Mouse (Mus musculus): ENCODE results near the gene Lamc3.

DNA sequence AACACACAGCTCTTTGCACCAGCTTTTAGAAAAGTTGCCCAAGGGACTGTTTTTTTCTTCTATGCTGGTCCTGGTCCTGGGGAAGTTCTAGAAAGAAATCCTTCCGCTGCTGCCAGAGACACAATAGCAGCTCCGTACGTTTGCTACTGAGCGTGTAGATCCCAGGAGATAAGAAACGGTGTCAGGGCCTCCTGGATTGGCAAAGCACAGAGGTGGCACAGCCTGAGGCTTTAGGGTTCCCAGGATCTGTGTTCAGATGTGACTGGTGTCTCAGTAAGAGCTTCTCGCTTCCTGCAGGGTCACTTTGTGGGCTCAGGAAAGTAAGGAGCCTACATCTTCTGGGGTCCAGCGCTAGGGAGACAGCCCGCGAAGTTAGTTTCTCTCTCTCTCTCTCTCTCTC is 63.9 kb downstream of the Lamc3 start:
- TF ChIP-seq POLR2A (IDR thresholded peaks at IDR 0.05; ENCODE audit: insufficient read depth, low read depth, low read length) (no peak), CTCF (IDR thresholded peaks at IDR 0.05; ENCODE audit: insufficient read depth, low read depth, low read length) (no peak)
